Mouse (Mus musculus): ENCODE results near the gene Casp12. TPM values are rescaled to one million over a fixed set of nuclear protein-coding genes. Genes with fewer than 3 reads are reported as not detected.
"Not testable (repeated sequence)": the region's sequence is repeated elsewhere in the genome, so short reads cannot be mapped to it uniquely, and the experiment has no call there.

The Casp12 gene
- 13.9 and 15.3 TPM in 2 replicates for total RNA-seq (2021)
- long read RNA-seq, experiment 1, transcript Casp12-201 (11 exons, 2,649 nt), result major isoform, 22 of 24 reads
- long read RNA-seq, experiment 1, partial matches to known transcripts, result 1 of 24 reads
- long read RNA-seq, experiment 1, other reads (novel, unspliced or antisense), result 1 of 24 reads
- long read RNA-seq, experiment 2, transcript Casp12-201 (11 exons, 2,649 nt), result major isoform, 6 of 11 reads
- long read RNA-seq, experiment 2, partial matches to known transcripts, result 4 of 11 reads
- long read RNA-seq, experiment 2, other reads (novel, unspliced or antisense), result 1 of 11 reads

DNA sequence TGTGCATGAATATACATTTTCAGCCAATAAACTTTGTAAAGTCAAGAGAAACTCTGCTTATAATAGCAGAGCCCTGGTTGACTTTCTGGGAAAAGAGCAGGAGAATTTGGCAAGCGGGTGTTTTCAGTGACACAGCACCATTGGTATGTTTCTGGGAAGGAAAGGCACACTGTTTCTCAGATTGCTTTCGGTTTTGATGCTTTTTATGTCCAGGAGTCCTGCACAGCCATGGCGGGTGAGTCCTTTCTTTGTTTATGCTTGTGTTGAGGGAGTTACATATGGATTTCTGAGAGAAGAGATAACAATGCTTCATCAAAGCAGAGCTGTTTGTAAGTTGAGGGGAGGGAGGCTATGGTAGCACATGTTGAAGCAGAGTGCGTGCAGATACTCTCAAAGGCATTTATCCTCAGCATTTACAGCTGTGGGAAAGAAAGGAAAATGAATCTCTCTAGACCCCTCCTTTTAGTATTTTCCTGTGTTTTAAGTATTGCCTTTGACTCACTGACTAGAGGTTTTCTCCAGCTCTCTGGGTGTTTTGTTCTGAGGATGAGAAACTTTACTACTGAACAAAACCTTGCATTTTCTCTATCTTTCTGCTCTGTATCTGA is at the start of gene Casp12:
Gene Casp12, plus strand, starts transcription at position 140 of the 608 bp plus-strand sequence.
- DNase-seq, result peak; percentile 36

DNA sequence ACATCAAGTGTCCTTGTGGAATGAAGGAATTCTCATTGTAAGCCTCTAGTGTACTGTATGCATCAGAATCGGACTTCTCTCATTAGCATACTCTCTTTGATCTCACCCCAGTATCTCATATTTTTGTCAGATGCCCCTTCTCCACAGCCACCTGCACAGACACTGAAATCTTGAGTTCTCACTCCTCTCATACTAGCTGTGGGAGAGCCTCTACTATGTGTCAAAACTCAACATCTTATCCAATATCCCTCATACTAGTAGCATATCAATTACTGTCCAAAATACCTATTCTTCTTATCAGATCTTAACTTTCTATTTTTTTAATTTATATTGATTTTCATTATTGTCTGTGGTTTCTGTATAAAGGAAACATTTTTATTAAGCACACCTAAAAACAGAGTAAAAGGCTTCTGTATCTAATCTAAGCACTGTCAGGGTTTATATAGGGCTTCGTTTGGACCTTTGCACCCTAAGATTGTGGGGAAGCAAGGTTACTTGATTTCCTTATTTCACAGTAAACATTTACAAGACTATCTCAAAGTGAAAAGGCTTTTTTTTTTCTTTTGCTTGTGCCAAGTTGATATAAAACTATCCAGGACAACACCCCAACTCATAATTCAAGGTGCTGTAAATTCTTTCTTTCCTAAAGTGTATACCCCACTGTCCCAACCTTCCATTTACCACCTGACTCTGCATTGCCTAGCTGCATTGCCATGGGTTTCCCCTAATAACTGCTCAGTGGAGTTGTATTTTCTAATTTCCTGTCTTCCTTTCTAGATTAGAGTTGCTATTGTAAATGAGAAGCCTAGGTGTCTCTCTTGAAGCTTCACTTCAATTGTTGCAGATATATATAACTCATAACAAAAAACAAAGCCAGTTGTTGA is 48.6 kb upstream of the Casp12 start:
- no peak for DNase-seq

DNA sequence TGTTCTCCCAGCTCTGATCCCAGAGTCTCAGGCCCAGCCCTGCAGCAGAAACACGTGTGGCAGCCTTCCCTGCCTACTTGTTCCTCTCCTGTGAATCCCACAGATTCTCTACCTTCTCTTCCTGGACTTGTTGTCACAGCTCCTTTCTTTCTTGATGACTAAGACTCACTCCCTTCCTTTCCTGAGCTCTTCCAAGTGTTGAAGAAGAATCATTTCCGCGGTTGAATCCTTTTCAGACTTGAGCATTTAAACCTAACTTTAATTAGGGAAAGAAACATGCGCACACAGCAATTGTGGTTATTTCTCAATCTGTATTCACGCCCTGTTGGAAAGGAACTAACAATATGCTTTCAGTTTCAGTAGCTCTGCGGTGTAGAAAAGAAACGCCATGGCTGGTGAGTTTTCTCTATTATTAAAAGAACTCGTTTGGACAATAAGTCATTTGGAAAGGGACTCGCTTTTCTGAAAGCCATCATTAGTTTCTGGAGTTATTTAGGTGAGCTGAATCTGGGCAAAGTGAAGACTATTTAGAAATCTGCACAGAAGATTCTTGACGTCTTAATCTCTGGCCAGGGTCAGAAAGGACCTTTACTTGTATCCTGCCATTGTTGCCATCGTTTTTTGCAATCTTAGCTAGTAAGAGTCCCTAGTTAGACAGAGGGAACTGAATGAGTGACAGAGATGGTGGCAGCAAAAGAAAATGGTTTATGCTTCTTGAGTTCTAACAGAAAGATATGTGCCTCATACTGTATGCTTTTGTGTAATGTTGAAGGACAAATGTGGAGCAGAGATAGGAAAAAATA is 46.7 kb upstream of the Casp12 start, which contains the start of gene Casp1:
Gene Casp1, plus strand, starts transcription at position 189 of the 803 bp plus-strand sequence.
- DNase-seq, result no peak

DNA sequence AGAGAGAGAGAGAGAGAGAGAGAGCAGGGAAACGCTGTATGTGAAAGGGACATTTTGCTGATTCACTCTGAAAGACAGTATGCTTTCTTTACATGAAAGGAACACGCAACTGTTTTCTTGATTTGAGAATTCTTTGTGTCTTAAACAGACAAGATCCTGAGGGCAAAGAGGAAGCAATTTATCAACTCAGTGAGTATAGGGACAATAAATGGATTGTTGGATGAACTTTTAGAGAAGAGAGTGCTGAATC is 46.2 kb upstream of the Casp12 start:
- DNase-seq, result no peak

DNA sequence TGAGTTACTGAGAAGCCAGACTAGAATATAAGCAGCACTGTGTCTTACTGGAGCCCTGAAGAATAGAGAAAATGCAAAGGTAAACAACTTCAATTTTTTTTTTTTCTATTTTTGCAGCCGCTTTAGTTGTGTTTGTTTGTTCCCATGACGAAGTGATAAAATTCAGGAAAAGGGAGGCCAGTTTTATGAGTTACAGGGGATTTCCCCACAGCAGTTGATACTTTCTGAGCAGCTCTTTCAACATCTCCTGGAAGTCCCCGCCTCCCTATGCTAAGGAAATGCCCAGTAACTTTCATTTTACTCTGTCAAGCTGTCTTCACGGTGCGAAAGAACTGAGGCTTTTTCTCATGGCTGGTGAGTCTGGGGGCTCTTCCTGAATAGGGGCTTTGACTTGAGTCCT is 36.7 kb upstream of the Casp12 start, which contains the start of gene Casp4:
Gene Casp4, plus strand, starts transcription at position 268 of the 400 bp plus-strand sequence.
- no peak for DNase-seq

DNA sequence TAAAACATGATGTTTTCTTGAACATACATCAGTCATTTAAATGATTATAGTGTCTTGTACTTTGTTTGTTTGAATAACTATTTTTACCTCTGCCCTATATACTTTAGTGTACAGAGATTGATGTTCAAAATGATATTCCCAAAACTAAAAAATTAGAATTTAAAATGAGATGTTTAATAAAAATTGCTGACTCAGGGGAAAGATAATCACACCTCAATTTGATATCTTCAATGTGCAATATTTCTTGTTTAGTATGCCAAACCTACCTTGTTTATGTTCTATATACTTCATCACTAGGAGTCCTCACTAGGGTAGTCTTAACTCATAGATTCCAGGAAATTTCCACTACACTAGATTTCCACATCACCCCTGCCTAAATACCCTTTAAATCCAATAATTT is 35.1 kb upstream of the Casp12 start:
- DNase-seq, result no peak

DNA sequence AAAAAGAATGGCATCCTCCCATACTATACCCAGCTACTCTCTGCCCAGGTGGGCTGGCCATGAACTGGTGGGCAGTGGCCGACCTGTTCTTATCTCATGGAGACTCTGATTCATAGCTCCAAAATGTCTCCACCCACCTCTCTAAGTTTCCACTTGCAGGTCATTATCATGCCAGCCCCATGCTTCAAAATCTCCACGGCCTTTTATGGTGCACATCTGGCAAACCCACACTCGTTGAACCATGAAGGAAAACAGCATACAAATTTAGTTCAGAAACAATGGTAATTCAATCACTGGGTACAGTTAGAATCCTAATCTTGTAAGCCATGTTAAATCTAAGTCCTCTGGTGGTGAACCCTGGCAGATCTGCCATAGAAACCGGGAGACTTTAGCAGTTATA is 33.8 kb upstream of the Casp12 start:
- no peak for DNase-seq

DNA sequence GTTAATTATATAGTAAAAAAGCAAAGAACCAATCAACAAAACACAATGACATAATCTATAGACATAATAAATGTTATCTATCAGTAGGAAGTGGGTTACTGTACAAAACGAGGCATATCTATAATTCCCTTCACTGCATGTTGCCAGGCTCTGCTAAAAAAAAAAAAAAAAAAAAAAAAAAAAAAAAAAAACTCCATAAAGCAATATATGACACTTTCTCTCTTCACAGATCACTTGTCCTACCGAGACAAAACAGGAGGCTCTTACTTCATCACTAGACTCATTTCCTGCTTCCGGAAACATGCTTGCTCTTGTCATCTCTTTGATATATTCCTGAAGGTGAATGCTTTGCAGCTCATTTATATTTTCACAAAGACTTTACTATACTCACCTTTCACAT is 17.0 kb upstream of the Casp12 start:
- DNase-seq, result no peak

DNA sequence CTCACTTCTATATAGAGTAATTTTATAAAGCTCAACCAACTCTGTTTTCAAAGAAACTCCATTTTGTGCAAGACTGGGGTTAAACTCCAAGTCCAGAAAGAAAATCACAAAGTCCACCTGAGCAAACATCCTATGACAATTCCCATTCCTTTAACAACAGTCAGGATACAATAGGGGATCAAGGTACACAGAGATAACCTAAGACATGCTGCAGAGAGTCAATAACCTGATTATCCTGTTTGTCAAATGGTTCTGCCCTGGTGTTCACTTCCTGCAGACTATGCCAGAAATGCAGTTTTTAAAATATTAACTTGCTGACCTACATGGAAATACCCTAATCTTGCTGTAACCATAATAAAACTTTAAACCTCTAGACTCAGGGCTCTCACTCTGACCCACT is 12.8 kb upstream of the Casp12 start:
- no peak for DNase-seq

DNA sequence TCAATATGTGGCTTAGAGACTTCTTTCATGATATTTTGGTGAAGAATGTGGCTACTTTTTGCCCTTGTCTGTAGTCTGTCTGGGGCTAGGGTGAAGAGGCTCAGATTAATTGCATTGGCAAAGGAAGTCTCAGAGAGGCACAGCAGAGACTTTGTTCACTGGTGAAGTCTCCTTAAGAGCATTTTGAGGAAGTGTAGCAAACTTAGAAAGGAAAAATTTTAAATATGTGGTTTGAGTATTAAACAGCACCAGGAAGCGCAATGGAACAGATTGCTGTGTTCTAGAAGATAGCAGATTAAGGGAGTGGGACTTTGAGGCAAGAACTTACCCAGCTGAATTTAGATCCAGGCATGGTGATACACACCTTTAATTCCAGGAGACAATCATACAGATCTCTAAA is 11.8 kb upstream of the Casp12 start:
- DNase-seq, result no peak

DNA sequence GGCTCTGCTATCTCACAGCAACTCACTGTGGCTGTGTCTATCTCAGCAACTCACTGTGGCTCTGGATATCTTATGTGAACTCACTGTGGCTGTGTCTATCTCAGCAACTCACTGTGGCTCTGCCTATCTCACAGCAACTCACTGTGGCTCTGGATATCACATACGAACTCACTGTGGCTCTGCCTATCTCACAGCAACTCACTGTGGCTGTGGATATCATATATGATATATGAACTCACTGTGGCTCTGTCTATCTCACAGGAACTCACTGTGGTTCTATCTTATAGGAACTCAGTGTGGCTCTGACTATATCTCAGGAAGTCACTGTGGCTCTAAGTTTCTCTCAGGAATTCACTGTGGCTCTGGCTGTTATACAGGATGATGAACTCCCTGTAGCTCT is 2.1 kb upstream of the Casp12 start:
- DNase-seq, result no peak

DNA sequence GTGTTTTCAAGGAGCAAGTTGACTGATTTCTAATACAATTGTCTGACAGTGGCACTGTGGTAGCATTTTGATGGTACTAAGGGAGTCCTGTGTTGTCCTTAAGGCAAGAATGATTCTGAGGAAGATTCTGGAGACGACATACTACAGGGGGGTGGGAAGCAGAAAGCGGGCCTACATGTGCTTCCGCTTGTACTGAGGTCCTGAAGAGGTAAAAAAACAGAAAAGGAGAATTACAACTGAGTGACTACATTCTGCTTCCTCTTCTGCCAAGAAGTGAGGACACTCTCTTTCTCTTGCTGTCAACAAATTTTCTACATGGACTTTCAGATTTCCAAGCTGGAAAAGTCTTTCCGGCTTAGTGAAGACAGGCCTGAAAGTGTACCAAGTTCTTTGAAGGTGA is 1.1 kb upstream of the Casp12 start:
- DNase-seq, result no peak

DNA sequence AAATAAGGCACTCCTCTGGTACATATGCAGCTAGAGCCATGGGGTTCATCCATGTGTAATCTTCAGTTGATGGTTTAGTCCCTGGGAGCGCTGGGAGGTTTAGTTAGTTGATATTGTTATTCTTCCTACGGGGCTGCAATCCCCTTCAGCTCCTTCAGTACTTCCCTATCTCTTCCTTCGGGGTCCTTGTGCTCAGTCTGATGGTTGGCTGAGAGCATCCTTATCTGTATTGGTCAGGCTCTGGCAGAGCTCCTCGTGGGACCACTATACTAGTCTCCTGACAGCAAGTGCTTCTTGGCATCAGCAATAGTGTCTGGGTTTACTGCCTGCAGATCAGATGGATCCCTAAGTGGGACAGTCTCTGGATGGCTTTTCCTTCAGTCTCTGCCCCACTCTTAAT is 2.2 kb downstream of the Casp12 start:
- no peak for DNase-seq

DNA sequence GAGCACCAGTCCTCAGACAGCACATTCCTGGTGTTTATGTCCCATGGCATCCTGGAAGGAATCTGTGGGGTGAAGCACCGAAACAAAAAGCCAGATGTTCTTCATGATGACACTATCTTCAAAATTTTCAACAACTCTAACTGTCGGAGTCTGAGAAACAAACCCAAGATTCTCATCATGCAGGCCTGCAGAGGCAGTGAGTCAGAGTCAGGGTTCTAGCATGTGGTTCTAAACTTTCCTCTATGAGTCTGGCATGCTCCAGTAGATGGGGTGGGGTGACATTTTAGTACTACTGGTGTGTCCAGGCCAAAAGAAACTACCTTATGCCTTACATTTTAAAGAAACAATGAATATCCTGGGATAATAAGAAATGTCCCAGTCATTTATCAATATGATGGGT is 8.4 kb downstream of the Casp12 start:
- no peak for DNase-seq

DNA sequence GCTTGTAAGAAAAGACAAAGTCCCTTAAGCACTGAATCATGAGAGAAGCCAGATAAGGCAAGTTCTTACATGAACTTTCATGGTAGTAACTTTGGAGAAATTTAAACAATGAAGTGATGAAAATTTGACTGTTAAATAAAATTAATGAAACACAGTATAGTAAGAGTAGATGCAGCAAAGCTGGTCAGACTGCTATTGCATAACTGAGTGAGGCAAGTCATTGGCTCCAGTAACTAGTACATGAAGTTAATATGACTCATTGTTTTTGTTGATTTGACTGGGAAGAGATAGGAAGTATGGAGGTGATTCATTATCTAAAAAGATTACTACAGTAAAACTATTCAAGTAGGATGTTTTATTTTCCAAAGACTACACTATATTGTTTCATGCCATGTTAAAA is 11.6 kb downstream of the Casp12 start:
- DNase-seq, result peak; percentile 13

DNA sequence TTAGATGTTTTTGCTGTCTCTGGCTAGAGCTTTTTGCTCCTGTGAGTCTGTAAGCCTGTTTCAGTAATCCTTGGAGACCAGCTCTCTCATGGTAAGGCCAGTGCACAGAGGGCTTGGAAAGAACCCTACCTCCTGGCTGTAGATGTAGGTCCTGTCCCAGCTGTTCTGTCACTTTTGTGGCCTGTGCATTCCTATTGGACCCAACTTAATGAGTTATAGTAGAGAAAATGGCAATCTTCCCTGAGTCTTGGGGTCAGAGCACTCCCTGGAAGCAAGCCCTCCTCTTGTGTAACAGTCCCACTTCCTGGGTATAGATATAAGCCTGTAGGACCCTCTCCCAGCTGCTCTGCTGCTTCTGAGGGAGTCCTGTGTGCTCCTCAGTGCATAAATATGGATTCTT is 48.3 kb downstream of the Casp12 start:
- DNase-seq, result no peak

DNA sequence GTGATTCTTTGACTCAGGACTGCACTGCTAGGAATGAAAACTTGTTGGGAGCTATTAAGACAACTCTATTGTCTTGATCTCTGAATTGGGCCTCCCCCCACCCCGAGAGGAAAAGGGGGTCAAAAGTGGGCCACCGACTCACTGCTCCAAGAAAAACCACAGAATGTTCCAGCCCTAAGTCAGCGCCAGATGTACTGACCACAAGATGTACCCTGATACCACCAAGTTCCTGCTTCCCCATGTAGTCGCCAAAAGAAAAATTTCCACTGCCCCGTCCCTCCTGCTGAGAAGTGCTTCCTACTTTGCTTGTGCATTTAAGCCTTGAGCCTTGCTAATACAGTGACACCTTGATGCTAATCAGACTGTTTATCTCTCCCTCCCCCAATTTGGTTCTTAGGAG is 50.6 kb downstream of the Casp12 start:
- not testable (repeated sequence) for DNase-seq

DNA sequence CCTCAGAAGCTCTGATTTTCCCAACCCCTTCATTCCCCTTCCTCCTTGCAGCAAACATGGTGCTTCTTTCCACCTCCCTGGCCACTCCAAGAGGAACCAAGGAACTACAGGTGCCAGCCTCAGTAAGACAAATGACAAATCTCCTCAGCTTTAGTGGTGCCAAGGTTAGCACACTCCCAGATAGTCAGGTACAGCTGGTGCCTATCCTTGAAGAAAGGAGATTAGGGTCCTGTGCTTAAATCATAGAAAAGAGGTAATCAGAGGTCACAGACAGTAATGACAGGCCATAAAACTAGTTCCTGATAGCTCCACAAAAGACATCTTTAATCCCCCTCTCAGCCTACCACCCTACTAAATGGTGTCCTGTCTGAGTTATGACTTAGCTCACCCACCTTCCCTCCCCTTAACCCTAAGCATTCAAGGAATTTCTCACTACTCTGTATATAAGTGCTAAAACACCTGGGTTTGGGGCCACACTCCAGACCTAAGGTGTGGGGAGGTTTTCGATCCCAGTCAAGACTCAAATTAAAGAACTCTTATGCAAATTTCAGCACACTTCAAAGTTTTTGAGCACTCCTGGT is 65.8 kb downstream of the Casp12 start:
- no peak for DNase-seq

DNA sequence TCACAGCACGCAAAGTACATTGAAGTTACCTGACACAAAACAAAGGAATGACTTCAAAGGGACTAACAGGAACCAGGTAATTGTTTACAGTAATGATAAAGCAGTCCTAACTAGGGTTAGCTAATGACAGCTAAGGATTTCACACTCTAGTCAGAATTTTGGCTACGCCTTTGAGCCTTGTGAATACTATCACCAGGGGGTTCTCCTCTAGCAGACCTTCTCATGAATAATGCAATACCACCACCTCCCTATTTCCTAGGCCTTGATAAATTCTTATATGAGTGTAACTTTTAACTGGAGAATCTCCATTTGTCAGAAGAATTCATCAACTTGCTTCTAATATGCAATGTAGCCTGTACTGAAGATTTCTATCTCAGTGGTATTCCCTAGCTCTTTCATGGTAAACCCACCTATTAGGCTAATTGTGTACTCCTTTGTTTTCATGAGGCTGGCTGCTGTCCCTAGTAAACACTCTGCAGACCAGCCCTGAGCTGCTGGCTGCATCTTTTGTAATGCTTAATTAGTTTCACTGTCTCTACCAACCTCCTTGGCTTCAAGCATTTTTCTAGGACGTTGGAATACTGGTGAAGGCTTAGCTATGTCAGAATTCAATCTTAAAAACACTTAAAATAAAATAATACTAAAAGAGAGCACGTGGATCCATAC is 67.3 kb downstream of the Casp12 start:
- DNase-seq, result no peak

DNA sequence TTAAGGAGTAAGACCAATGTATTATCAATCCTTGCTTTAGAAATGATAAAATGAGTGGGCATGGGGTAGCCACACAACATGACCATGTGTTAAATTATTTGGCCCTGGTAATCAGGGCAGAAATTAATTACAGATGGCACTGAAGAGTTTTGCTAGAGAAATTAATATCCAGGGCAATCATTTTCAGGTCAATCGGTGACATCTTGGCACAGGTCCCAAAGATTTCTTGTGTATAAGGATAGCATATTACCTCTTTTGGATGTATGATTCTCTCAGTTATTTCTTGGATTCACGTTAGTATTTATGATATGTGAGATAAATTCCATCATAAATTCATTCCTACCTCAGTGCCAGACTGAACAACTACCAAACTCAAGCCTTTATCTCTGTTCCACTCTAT is 72.6 kb downstream of the Casp12 start:
- DNase-seq, result no peak
